Mouse (Mus musculus): Measurements from ENCODE around the gene Fam129a. TPM values are rescaled to one million over a fixed set of nuclear protein-coding genes. Genes with fewer than 3 reads are reported as not detected.
A peak's percentile ranks its signal among the peaks of the same experiment; 100 is the strongest.

Fam129a gene
- polyA plus RNA-seq, 1 experiment from 2014 or later, result 0.33 TPM

- Histone ChIP-seq H3K4me1 (ENCODE audit: control insufficient read depth, insufficient read depth, low read length) (0 out of 2 replicates have a peak, but pooled peaks cover 4% of the 10 kb centered on the region), H3K9ac (ENCODE audit: low read length) (no peak overlapping the region), H3K27ac (ENCODE audit: low read depth, low read length) (no peak overlapping the region), H3K36me3 (ENCODE audit: control insufficient read depth, insufficient read depth, low read length) (no peaks in the 10 kb centered on the region), H3K4me3 (ENCODE audit: low read depth, low read length) (no peak overlapping the region), H3K9me3 (replicated peaks; ENCODE audit: control insufficient read depth, low read length) (no peaks in the 10 kb centered on the region), H3K4me2 (ENCODE audit: low read length) (no peak overlapping the region), H3K27me3 (replicated peaks; ENCODE audit: control insufficient read depth, insufficient read depth, low read length) (no peaks in the 10 kb centered on the region)
- 64% methylated on average over 11 of the region's 11 CpGs for WGBS
- ATAC-seq (no peak), DNase-seq (ENCODE audit: low spot score) (no peak)
Observed at GRCm38 (mm10) chr1:151560536-151560935, 10.4 kb upstream of the Fam129a start.

GRCm38 (mm10) chr1:151563401-151563800 lies 7.6 kb upstream of the Fam129a start:
- DNase-seq (ENCODE audit: low spot score) (no peak), ATAC-seq (peak; percentile 60)
- Histone ChIP-seq H3K27me3 (replicated peaks; ENCODE audit: control insufficient read depth, insufficient read depth, low read length) (no peaks in the 10 kb centered on the region), H3K4me3 (ENCODE audit: low read depth, low read length) (no peak overlapping the region), H3K27ac (ENCODE audit: low read depth, low read length) (no peak overlapping the region), H3K4me2 (ENCODE audit: low read length) (no peak overlapping the region), H3K9ac (ENCODE audit: low read length) (no peak overlapping the region), H3K4me1 (ENCODE audit: control insufficient read depth, insufficient read depth, low read length) (0 out of 2 replicates have a peak, but pooled peaks cover 4% of the 10 kb centered on the region), H3K36me3 (ENCODE audit: control insufficient read depth, insufficient read depth, low read length) (no peaks in the 10 kb centered on the region), H3K9me3 (replicated peaks; ENCODE audit: control insufficient read depth, low read length) (no peaks in the 10 kb centered on the region)
- 47% methylated on average over 5 of the region's 5 CpGs for WGBS

GRCm38 (mm10) chr1:151563893-151564292 lies 7.1 kb upstream of the Fam129a start:
- H3K4me1 ChIP-seq (ENCODE audit: control insufficient read depth, insufficient read depth, low read length), result 0 out of 2 replicates have a peak, but pooled peaks cover 4% of the 10 kb centered on the region
- no peaks in the 10 kb centered on the region for H3K36me3 ChIP-seq (ENCODE audit: control insufficient read depth, insufficient read depth, low read length)
- H3K27ac ChIP-seq (ENCODE audit: low read depth, low read length), result no peak overlapping the region
- no peak overlapping the region for H3K9ac ChIP-seq (ENCODE audit: low read length)
- DNase-seq (ENCODE audit: low spot score) (no peak), ATAC-seq (peak; percentile 64)
- no peak overlapping the region for H3K4me3 ChIP-seq (ENCODE audit: low read depth, low read length)
- H3K27me3 ChIP-seq (replicated peaks; ENCODE audit: control insufficient read depth, insufficient read depth, low read length), result no peaks in the 10 kb centered on the region
- H3K4me2 ChIP-seq (ENCODE audit: low read length), result no peak overlapping the region
- H3K9me3 ChIP-seq (replicated peaks; ENCODE audit: control insufficient read depth, low read length), result no peaks in the 10 kb centered on the region
- WGBS, result 49% methylated on average over 6 of the region's 6 CpGs

- no peaks in the 10 kb centered on the region for H3K9me3 ChIP-seq (replicated peaks; ENCODE audit: control insufficient read depth, low read length)
- no peak overlapping the region for H3K4me2 ChIP-seq (ENCODE audit: low read length)
- DNase-seq (ENCODE audit: low spot score), result peak; percentile 73
- no peak overlapping the region for H3K27ac ChIP-seq (ENCODE audit: low read depth, low read length)
- WGBS, result 13% methylated on average over 12 of the region's 12 CpGs
- no peaks in the 10 kb centered on the region for H3K36me3 ChIP-seq (ENCODE audit: control insufficient read depth, insufficient read depth, low read length)
- H3K4me1 ChIP-seq (ENCODE audit: control insufficient read depth, insufficient read depth, low read length), result 0 out of 2 replicates have a peak, but pooled peaks cover 4% of the 10 kb centered on the region
- no peaks in the 10 kb centered on the region for H3K27me3 ChIP-seq (replicated peaks; ENCODE audit: control insufficient read depth, insufficient read depth, low read length)
- peak; percentile 83 for ATAC-seq
- H3K9ac ChIP-seq (ENCODE audit: low read length), result no peak overlapping the region
- H3K4me3 ChIP-seq (ENCODE audit: low read depth, low read length), result no peak overlapping the region
Observed at GRCm38 (mm10) chr1:151564377-151564776, 6.6 kb upstream of the Fam129a start.

GRCm38 (mm10) chr1:151568682-151569081 lies 2.3 kb upstream of the Fam129a start:
- no peak for DNase-seq (ENCODE audit: low spot score)
- H3K4me2 ChIP-seq (ENCODE audit: low read length), result no peak overlapping the region
- H3K4me1 ChIP-seq (ENCODE audit: control insufficient read depth, insufficient read depth, low read length), result peaks cover 7% of the 10 kb centered on the region; the same call in 1 of the 2 replicates
- H3K4me3 ChIP-seq (ENCODE audit: low read depth, low read length), result no peak overlapping the region
- H3K9me3 ChIP-seq (replicated peaks; ENCODE audit: control insufficient read depth, low read length), result no peaks in the 10 kb centered on the region
- H3K27me3 ChIP-seq (replicated peaks; ENCODE audit: control insufficient read depth, insufficient read depth, low read length), result peaks cover 10% of the 10 kb centered on the region
- no peak overlapping the region for H3K9ac ChIP-seq (ENCODE audit: low read length)
- no peak; the same call in 1 of the 2 replicates for ATAC-seq
- no peak overlapping the region for H3K27ac ChIP-seq (ENCODE audit: low read depth, low read length)
- H3K36me3 ChIP-seq (ENCODE audit: control insufficient read depth, insufficient read depth, low read length), result no peaks in the 10 kb centered on the region
- WGBS, result 68% methylated on average over 7 of the region's 7 CpGs

- H3K9ac ChIP-seq (ENCODE audit: low read length), result peak overlapping the region; percentile 51
- peak overlapping the region; percentile 64 for H3K4me2 ChIP-seq (ENCODE audit: low read length)
- H3K4me3 ChIP-seq (ENCODE audit: low read depth, low read length), result peak overlapping the region; percentile 29
- no peaks in the 10 kb centered on the region for H3K36me3 ChIP-seq (ENCODE audit: control insufficient read depth, insufficient read depth, low read length)
- ATAC-seq (no peak), DNase-seq (ENCODE audit: low spot score) (no peak)
- peaks cover 10% of the 10 kb centered on the region for H3K27me3 ChIP-seq (replicated peaks; ENCODE audit: control insufficient read depth, insufficient read depth, low read length)
- WGBS, result 33% methylated on average over 10 of the region's 10 CpGs
- H3K27ac ChIP-seq (ENCODE audit: low read depth, low read length), result no peak overlapping the region
- H3K4me1 ChIP-seq (ENCODE audit: control insufficient read depth, insufficient read depth, low read length), result peaks cover 3% of the 10 kb centered on the region; the same call in 1 of the 2 replicates
- no peaks in the 10 kb centered on the region for H3K9me3 ChIP-seq (replicated peaks; ENCODE audit: control insufficient read depth, low read length)
Observed at GRCm38 (mm10) chr1:151571838-151572578, 1.0 kb downstream of the Fam129a start.

GRCm38 (mm10) chr1:151572601-151573320 lies 1.8 kb downstream of the Fam129a start:
- Histone ChIP-seq H3K9me3 (replicated peaks; ENCODE audit: control insufficient read depth, low read length) (no peaks in the 10 kb centered on the region), H3K4me3 (ENCODE audit: low read depth, low read length) (no peak overlapping the region), H3K4me2 (ENCODE audit: low read length) (no peak overlapping the region), H3K27ac (ENCODE audit: low read depth, low read length) (no peak overlapping the region), H3K4me1 (ENCODE audit: control insufficient read depth, insufficient read depth, low read length) (peaks cover 3% of the 10 kb centered on the region; the same call in 1 of the 2 replicates), H3K27me3 (replicated peaks; ENCODE audit: control insufficient read depth, insufficient read depth, low read length) (peaks cover 10% of the 10 kb centered on the region), H3K36me3 (ENCODE audit: control insufficient read depth, insufficient read depth, low read length) (no peaks in the 10 kb centered on the region), H3K9ac (ENCODE audit: low read length) (no peak overlapping the region)
- WGBS, result 79% methylated on average over 7 of the region's 7 CpGs
- DNase-seq (ENCODE audit: low spot score) (no peak), ATAC-seq (no peak)

GRCm38 (mm10) chr1:151580200-151580982 lies 9.4 kb downstream of the Fam129a start:
- H3K27ac ChIP-seq (ENCODE audit: low read depth, low read length), result no peak overlapping the region
- no peaks in the 10 kb centered on the region for H3K9me3 ChIP-seq (replicated peaks; ENCODE audit: control insufficient read depth, low read length)
- DNase-seq (ENCODE audit: low spot score) (no peak), ATAC-seq (no peak)
- H3K4me3 ChIP-seq (ENCODE audit: low read depth, low read length), result no peak overlapping the region
- no peak overlapping the region for H3K4me2 ChIP-seq (ENCODE audit: low read length)
- H3K27me3 ChIP-seq (replicated peaks; ENCODE audit: control insufficient read depth, insufficient read depth, low read length), result no peaks in the 10 kb centered on the region
- H3K4me1 ChIP-seq (ENCODE audit: control insufficient read depth, insufficient read depth, low read length), result no peaks in the 10 kb centered on the region
- WGBS, result 75% methylated on average over 8 of the region's 8 CpGs
- no peaks in the 10 kb centered on the region for H3K36me3 ChIP-seq (ENCODE audit: control insufficient read depth, insufficient read depth, low read length)
- no peak overlapping the region for H3K9ac ChIP-seq (ENCODE audit: low read length)

Data from forebrain, embryonic 14.5 days (tissue).